Mouse (Mus musculus) natural killer cell, adult 2 months (primary cell): Measurements from ENCODE around the gene Hat1.

Experiments
- DNase-seq, 2 experiments: peaks; one replicate each; pipeline ENCODE4 v3.0.0; 2022; ENCODE audit warnings: low spot score in 2 of 2

Hat1 gene

GRCm38 (mm10) chr2:71376433-71376906 lies 12.3 kb upstream of the Hat1 start:
- DNase-seq, result no peak

GRCm38 (mm10) chr2:71377426-71377825 lies 11.3 kb upstream of the Hat1 start:
- DNase-seq, result no peak

GRCm38 (mm10) chr2:71381962-71382361 lies 6.8 kb upstream of the Hat1 start:
- no peak for DNase-seq

GRCm38 (mm10) chr2:71383890-71384289 lies 4.9 kb upstream of the Hat1 start:
- no peak for DNase-seq

- no peak for DNase-seq
Observed at GRCm38 (mm10) chr2:71387766-71388165, 992 bp upstream of the Hat1 start.

- peak; percentile 27 to 49 for DNase-seq
Observed at GRCm38 (mm10) chr2:71389864-71390263, 1.1 kb downstream of the Hat1 start.

GRCm38 (mm10) chr2:71405613-71406012 lies 16.9 kb downstream of the Hat1 start:
- DNase-seq, result no peak

- no peak for DNase-seq
Observed at GRCm38 (mm10) chr2:71418760-71419280, 30.1 kb downstream of the Hat1 start.

- DNase-seq, result no peak
Observed at GRCm38 (mm10) chr2:71419408-71419807, 30.6 kb downstream of the Hat1 start.

GRCm38 (mm10) chr2:71420895-71421425 lies 32.2 kb downstream of the Hat1 start:
- DNase-seq, result no peak

- no peak for DNase-seq
Observed at GRCm38 (mm10) chr2:71424545-71424944, 35.8 kb downstream of the Hat1 start.

- no peak for DNase-seq
Observed at GRCm38 (mm10) chr2:71435440-71435839, 46.7 kb downstream of the Hat1 start.

GRCm38 (mm10) chr2:71443376-71443775 lies 54.6 kb downstream of the Hat1 start:
- no peak for DNase-seq

GRCm38 (mm10) chr2:71445536-71446196 lies 56.9 kb downstream of the Hat1 start:
- DNase-seq, result no peak

GRCm38 (mm10) chr2:71449604-71450003 lies 60.8 kb downstream of the Hat1 start:
- no peak for DNase-seq

- DNase-seq, result no peak
Observed at GRCm38 (mm10) chr2:71451761-71452160, 63.0 kb downstream of the Hat1 start.

GRCm38 (mm10) chr2:71453161-71453916 lies 64.6 kb downstream of the Hat1 start, which contains the start of gene Metap1d:
Gene Metap1d (plus strand): TSS chr2:71453276.
- DNase-seq, result peak; percentile 83 to 88

GRCm38 (mm10) chr2:71453917-71454260 lies 65.1 kb downstream of the Hat1 start:
- DNase-seq, result no peak

- no peak for DNase-seq
Observed at GRCm38 (mm10) chr2:71458624-71459023, 69.9 kb downstream of the Hat1 start.

- DNase-seq, result no peak
Observed at GRCm38 (mm10) chr2:71459659-71460058, 70.9 kb downstream of the Hat1 start.

- no peak for DNase-seq
Observed at GRCm38 (mm10) chr2:71461139-71461538, 72.4 kb downstream of the Hat1 start.

- DNase-seq, result no peak
Observed at GRCm38 (mm10) chr2:71461589-71461988, 72.8 kb downstream of the Hat1 start.

- no peak for DNase-seq
Observed at GRCm38 (mm10) chr2:71462066-71462465, 73.3 kb downstream of the Hat1 start.
